Mouse (Mus musculus): ENCODE measurements at regions not wholly inside any gene's neighbourhood (a gene's known extent, or its start where the extent isn't known, plus 50 kb on each side); places are given as distances from the start of the nearest gene placed in this dataset.

DNA sequence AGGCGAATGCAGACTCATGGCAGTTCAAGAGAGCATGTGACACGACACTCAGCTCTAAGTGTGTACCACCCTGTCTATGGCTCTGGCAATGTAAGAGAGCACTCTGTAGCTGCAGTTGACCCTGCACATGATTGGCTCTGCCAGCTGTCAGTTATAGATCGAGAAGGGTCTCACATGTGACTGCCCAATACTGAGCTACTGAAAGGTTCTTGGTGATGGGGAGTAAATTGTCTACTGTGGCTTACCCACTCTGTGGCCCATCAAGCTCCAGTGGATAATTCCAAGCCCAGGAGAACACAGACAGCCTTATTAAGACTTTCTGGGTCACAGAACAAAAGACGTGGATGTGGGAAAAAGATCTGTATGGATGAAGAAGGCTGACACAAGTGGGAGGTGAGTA is 920.3 kb downstream of the A830018L16Rik start:
- TF ChIP-seq CTCF (IDR thresholded peaks at IDR 0.05; ENCODE audit: low read depth, low read length) = no peak
- TF ChIP-seq POLR2A (IDR thresholded peaks at IDR 0.05; ENCODE audit: insufficient read depth, low read length) = no peak
- no peak for TF ChIP-seq EP300 (IDR thresholded peaks at IDR 0.05; ENCODE audit: insufficient read depth, low read depth, low read length)

Data from ES-Bruce4 (cell line).